Mouse (Mus musculus): ENCODE results near the gene Fzr1.

GRCm38 (mm10) chr10:81416581-81417226 lies 38.4 kb upstream of the Fzr1 start:
- TF ChIP-seq POLR2A (IDR thresholded peaks at IDR 0.05; ENCODE audit: control insufficient read depth, extremely low read depth, insufficient read depth, low read length, poor library complexity) (no peak), CTCF (IDR thresholded peaks at IDR 0.05; ENCODE audit: borderline replicate concordance, control insufficient read depth, extremely low read depth, insufficient read depth, low read length, poor library complexity) (0 out of 2 replicates have a peak, but pooled peaks have one; percentile 23)

Data from thymus, adult 2 months (tissue).